Mouse (Mus musculus) embryonic facial prominence, embryonic 11.5 days (tissue): Measurements from ENCODE around the gene Cdca3. TPM values are rescaled to one million over a fixed set of nuclear protein-coding genes. Genes with fewer than 3 reads are reported as not detected.
"Not testable (repeated sequence)": the region's sequence is repeated elsewhere in the genome, so short reads cannot be mapped to it uniquely, and the experiment has no call there.

Source experiments
- ATAC-seq: fragments of 200-750 bp; cut with Nextera tagmentation; replicated peaks from 2 replicates; pipeline ENCODE4 v1.8.0; 2017; ENCODE audit warnings: low read depth; ENCODE audit not compliant: insufficient number of reproducible peaks, low FRiP score, low TSS enrichment
- DNase-seq: peaks from one replicate; pipeline ENCODE4 v3.0.0-alpha.2; 2015; ENCODE audit warnings: low spot score
- H3K27ac ChIP-seq: fragments of 300-500 bp; sonication (generic); replicated peaks from 2 replicates; pipeline ENCODE4 v1.5.1; 2014; ENCODE audit warnings: mild to moderate bottlenecking, low read depth, low read length, control low read depth
- H3K27me3 ChIP-seq: fragments of 300-500 bp; sonication (generic); 2 replicates; pipeline ENCODE4 v1.6.1; 2014; ENCODE audit warnings: mild to moderate bottlenecking, low read length, moderate library complexity, mixed read lengths; ENCODE audit not compliant: control insufficient read depth, insufficient read depth
- H3K36me3 ChIP-seq: fragments of 300-500 bp; sonication (generic); replicated peaks from 2 replicates; pipeline ENCODE4 v1.6.1; 2014; ENCODE audit warnings: low read depth, mild to moderate bottlenecking, low read length, moderate library complexity, mixed read lengths; ENCODE audit not compliant: control insufficient read depth, insufficient read depth
- H3K4me1 ChIP-seq: fragments of 300-500 bp; sonication (generic); 2 replicates; pipeline ENCODE4 v1.6.1; 2014; ENCODE audit warnings: low read length, mixed read lengths; ENCODE audit not compliant: control insufficient read depth, insufficient read depth
- H3K4me2 ChIP-seq: fragments of 300-500 bp; sonication (generic); 2 replicates; pipeline ENCODE4 v1.6.1; 2014; ENCODE audit warnings: low read depth, mild to moderate bottlenecking, control low read depth, low read length, moderate library complexity
- H3K4me3 ChIP-seq: fragments of 300-500 bp; sonication (generic); 2 replicates; pipeline ENCODE4 v1.5.1; 2014; ENCODE audit warnings: low read depth, low read length, control low read depth
- H3K9ac ChIP-seq: fragments of 300-500 bp; sonication (generic); replicated peaks from 2 replicates; pipeline ENCODE4 v1.6.1; 2014; ENCODE audit warnings: mild to moderate bottlenecking, control low read depth, low read length
- H3K9me3 ChIP-seq: fragments of 300-500 bp; sonication (generic); replicated peaks from 2 replicates; pipeline ENCODE4 v1.6.1; 2016; ENCODE audit warnings: mild to moderate bottlenecking, low read length, inconsistent platforms, mixed read lengths; ENCODE audit not compliant: control insufficient read depth
- WGBS: fragments of 180-500 bp; shearing (Covaris S2); extraction: QIAGEN DNeasy Blood & Tissue Kit; methylation state at CpG from one replicate; pipeline ENCODE4 v1.1.7; 2014; 5-methylcytosine and 5-hydroxymethylcytosine counted together
- polyA plus RNA-seq: library from polyadenylated mRNA; unstranded; fragments of >200 nt; fragmentation: Nextera tagmentation; extraction: Ambion mirVana; gene quantifications from 2 replicates; pipeline ENCODE4 v1.2.1, GENCODE M21; 2014

Gene Cdca3
- polyA plus RNA-seq, 1 experiment from 2014 or later: 212 TPM

GRCm38 (mm10) chr6:124809775-124810538, 19.4 kb upstream of the Cdca3 start:
- H3K4me1 ChIP-seq: no peaks in the 10 kb centered on the region; the same call in 1 of the 2 replicates
- H3K27me3 ChIP-seq: no peaks in the 10 kb centered on the region
- peak overlapping the region; percentile 67 for H3K9ac ChIP-seq
- no peak overlapping the region; the same call in 1 of the 2 replicates for H3K27ac ChIP-seq
- 44% methylated on average over 14 of the region's 14 CpGs for WGBS
- no peak for ATAC-seq
- H3K4me3 ChIP-seq: peak overlapping the region; percentile 52
- no peak for DNase-seq
- H3K36me3 ChIP-seq: peaks cover 3% of the 10 kb centered on the region
- H3K9me3 ChIP-seq: no peaks in the 10 kb centered on the region
- H3K4me2 ChIP-seq: peak overlapping the region; percentile 93

GRCm38 (mm10) chr6:124810566-124811402, 18.6 kb upstream of the Cdca3 start:
- not testable (repeated sequence) for H3K27me3 ChIP-seq, H3K4me1 ChIP-seq, H3K9me3 ChIP-seq, H3K27ac ChIP-seq, H3K4me2 ChIP-seq, DNase-seq, H3K9ac ChIP-seq, ATAC-seq, H3K36me3 ChIP-seq, H3K4me3 ChIP-seq
- WGBS: 88% methylated on average over 11 of the region's 11 CpGs

GRCm38 (mm10) chr6:124811403-124811665, 18.0 kb upstream of the Cdca3 start:
- Histone ChIP-seq H3K4me1 (no peaks in the 10 kb centered on the region), H3K9ac (no peak overlapping the region), H3K4me3 (no peak overlapping the region), H3K4me2 (no peak overlapping the region), H3K27me3 (no peaks in the 10 kb centered on the region), H3K36me3 (peaks cover 3% of the 10 kb centered on the region), H3K9me3 (no peaks in the 10 kb centered on the region), H3K27ac (no peak overlapping the region)
- ATAC-seq (no peak), DNase-seq (no peak)
- 85% methylated on average over 4 of the region's 4 CpGs for WGBS

GRCm38 (mm10) chr6:124811701-124812560, 17.4 kb upstream of the Cdca3 start:
- Histone ChIP-seq H3K4me1 (no peaks in the 10 kb centered on the region), H3K9ac (peak overlapping the region; percentile 61; the same call in 1 of the 2 replicates), H3K36me3 (peaks cover 3% of the 10 kb centered on the region), H3K4me2 (peak overlapping the region; percentile 59), H3K27ac (no peak overlapping the region), H3K27me3 (no peaks in the 10 kb centered on the region), H3K9me3 (no peaks in the 10 kb centered on the region), H3K4me3 (peak overlapping the region; percentile 53; the same call in 1 of the 2 replicates)
- WGBS: 82% methylated on average over 24 of the region's 24 CpGs
- DNase-seq: no peak
- ATAC-seq: no peak

GRCm38 (mm10) chr6:124812848-124813247, 16.5 kb upstream of the Cdca3 start:
- no peaks in the 10 kb centered on the region for H3K4me1 ChIP-seq
- H3K27me3 ChIP-seq: no peaks in the 10 kb centered on the region
- DNase-seq (peak; percentile 11), ATAC-seq (no peak)
- H3K27ac ChIP-seq: peak overlapping the region; percentile 63; the same call in 1 of the 2 replicates
- H3K9ac ChIP-seq: peak overlapping the region; percentile 61
- no peaks in the 10 kb centered on the region for H3K9me3 ChIP-seq
- 26% methylated on average over 9 of the region's 9 CpGs for WGBS
- H3K36me3 ChIP-seq: peaks cover 4% of the 10 kb centered on the region
- peak overlapping the region; percentile 59 for H3K4me2 ChIP-seq
- peak overlapping the region; percentile 53 for H3K4me3 ChIP-seq

GRCm38 (mm10) chr6:124813496-124813895, 15.9 kb upstream of the Cdca3 start:
- H3K27me3 ChIP-seq: no peaks in the 10 kb centered on the region
- no peaks in the 10 kb centered on the region for H3K4me1 ChIP-seq
- peaks cover 11% of the 10 kb centered on the region for H3K36me3 ChIP-seq
- peak overlapping the region; percentile 59 for H3K4me2 ChIP-seq
- 0% methylated on average over 18 of the region's 18 CpGs for WGBS
- H3K4me3 ChIP-seq: peak overlapping the region; percentile 53
- peak overlapping the region; percentile 63 for H3K27ac ChIP-seq
- DNase-seq (peak; percentile 87), ATAC-seq (peak; percentile 51)
- no peaks in the 10 kb centered on the region for H3K9me3 ChIP-seq
- H3K9ac ChIP-seq: peak overlapping the region; percentile 61

GRCm38 (mm10) chr6:124813933-124814332, 15.4 kb upstream of the Cdca3 start, which contains the start of gene Tpi1:
Tpi1 (minus strand) TSS chr6:124814296.
- Histone ChIP-seq H3K4me1 (no peaks in the 10 kb centered on the region), H3K4me3 (peak within 1 kb of the TSS; percentile 53), H3K9ac (peak within 1 kb of the TSS; percentile 61), H3K27ac (peak within 1 kb of the TSS; percentile 63), H3K4me2 (peak within 1 kb of the TSS; percentile 59), H3K9me3 (no peaks in the 10 kb centered on the region), H3K36me3 (peaks cover 15% of the 10 kb centered on the region), H3K27me3 (no peaks in the 10 kb centered on the region)
- whole genome bisulfite sequencing: 1% methylated on average over 22 of the region's 22 CpGs
- DNase-seq (peak; percentile 95), ATAC-seq (peak; percentile 81)
